Mouse (Mus musculus) liver, postnatal 0 days (tissue): ENCODE results near the gene Kif26b.

Experiments used
- CTCF ChIP-seq: sonication (generic); IDR thresholded peaks from 2 replicates; pipeline ENCODE4 v1.5.1; 2016; ENCODE audit warnings: antibody characterized with exemption, low read depth
- EP300 ChIP-seq: IDR thresholded peaks from 2 replicates; pipeline ENCODE4 v1.6.1; 2016; ENCODE audit warnings: antibody characterized with exemption, low read depth, mild to moderate bottlenecking

DNA sequence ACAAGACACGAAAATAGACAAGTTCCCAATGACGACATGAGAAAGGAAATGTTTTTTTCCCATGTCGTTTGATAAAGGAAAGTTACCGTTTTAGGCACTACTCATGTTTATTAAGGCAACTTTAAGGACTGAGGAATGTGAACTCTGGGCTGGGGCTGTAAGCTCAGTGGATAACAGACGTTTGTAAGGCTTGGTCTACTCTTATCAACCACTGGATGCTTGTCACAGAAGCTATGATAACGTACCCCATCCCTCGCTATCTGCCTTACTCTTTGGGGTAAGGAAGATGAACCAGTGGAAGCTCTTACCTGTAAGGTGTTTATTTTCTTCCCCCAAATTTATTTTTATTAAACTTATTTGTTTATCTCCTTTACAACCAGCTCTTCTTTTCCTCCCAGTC, 108.4 kb downstream of the Kif26b start:
- TF ChIP-seq CTCF (no peak), EP300 (no peak)
